Mouse (Mus musculus): ENCODE data around the gene Adgrv1. TPM values are rescaled to one million over a fixed set of nuclear protein-coding genes. Genes with fewer than 3 reads are reported as not detected.
A peak's percentile ranks its signal among the peaks of the same experiment; 100 is the strongest.

Adgrv1 gene
- total RNA-seq, 2 experiments from 2014 or later = 1.3 to 1.5 TPM

DNA sequence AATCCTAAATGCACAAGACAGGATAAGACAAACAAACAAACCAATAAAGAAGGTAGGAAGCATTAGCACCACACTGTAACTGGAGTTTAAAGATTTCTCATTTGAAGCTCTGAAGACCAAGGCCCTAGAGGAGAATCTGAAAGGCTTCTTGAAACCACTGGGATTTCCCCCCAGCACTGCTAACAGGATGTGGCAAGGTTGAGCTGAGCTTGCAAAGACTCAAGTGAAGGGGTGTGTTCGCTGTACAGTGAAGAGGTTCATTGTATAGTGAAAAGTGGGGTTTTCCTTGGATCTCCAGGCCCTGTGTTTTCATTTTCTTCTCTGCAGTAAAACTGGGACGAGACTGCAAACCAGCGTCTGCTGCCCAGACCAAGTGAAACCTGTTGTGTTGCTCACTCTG lies 456.9 kb downstream of the Adgrv1 start:
- no peak for DNase-seq (ENCODE audit: low spot score in 2 of 2)

DNA sequence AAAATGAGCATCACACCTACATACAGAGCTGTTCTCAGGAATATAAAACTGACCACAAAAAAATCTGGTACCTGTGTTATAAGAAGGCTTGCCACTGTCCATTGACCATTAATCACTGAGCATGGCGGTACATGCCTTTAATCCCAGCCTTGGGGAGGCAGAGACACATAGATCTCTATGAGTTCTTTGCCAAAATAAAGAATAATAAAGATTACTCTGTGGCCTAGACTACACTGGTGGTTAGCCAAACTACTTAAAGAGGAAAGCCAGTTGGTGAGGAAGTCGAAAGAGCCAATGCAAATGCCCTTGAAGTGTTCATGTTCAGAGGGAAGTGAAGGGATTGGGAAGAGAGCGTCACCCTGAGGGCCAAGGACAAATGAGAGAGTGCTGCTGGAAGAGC lies 461.8 kb downstream of the Adgrv1 start:
- no peak for DNase-seq (ENCODE audit: low spot score in 2 of 2)

DNA sequence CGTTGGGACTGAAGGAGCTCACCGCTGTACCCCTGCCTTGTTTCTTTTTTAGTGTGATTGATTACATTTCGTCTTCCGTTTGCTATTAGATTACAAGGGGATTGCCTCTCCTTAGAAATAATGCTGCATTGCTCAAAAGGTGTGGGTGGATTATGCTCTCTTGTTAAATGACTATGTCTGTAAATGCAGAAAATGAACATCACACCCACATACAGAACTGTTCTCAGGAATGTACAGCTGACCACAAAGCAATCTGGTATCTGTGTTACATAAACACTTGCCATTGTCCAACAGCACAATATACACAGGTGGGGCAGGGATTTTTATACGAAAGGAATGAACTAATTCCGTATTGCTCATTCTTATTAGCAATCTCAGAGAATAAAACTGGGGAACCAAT lies 465.5 kb downstream of the Adgrv1 start:
- DNase-seq (ENCODE audit: low spot score in 2 of 2) = no peak

DNA sequence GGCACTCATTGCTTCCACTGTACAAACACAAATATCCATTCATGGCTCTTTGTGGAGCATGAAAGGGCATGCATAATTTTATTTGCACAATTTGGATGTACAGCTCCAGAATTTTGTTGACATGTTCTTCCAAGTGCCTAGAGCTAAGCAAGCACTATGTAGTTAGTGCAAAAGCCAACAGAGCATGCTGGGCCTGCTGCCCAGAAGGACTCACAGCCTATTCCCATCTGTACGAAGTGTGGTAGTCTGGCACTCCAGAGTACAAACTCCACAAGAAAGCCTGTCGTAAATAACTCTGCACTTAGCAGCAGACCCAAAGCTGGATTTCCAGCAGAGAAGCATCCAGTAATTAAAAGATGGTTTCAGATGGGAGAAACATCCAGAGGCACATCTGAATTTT lies 473.1 kb downstream of the Adgrv1 start:
- peak in 1 of 2 experiments; percentile 25 for DNase-seq (ENCODE audit: low spot score in 2 of 2)

DNA sequence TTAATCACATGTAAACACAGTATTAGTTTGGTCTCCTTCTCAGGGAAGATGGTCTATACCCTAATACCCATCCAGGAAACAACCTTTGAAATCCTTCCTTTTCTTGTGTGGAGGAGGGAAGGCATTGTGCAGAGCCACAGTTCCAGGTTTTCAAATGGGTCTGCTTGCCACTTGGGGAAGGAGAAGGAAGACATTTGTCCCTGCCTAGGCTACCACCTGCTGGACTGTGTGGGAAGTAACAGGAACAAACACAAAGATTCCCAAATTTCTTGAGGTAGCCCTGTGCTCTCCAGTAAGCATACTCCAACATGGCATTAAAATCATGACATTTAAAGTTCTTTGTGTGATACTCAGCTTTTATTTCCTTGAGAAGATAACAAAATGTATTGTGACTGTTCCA lies 477.6 kb downstream of the Adgrv1 start:
- peak in 1 of 2 experiments; percentile 57 for DNase-seq (ENCODE audit: low spot score in 2 of 2)

DNA sequence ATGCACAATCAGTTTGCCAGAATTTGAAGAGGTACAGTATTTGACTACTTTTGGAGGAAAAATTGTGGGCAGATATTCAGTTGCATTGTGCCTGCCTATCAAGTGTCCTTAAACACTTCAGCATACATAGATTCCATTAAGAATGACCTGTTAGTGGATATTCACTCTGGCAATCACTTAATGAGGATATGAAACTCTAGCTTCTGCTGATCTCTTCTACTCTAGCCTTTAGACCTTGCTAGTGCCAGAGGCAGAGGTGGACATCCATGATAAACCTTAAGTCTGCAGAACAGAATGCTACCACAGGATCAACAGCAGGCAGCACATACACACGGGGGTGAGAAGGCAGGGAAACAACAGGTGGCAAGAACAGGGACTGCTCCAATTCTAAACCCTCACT lies 488.5 kb downstream of the Adgrv1 start:
- no peak for DNase-seq (ENCODE audit: low spot score in 2 of 2)

DNA sequence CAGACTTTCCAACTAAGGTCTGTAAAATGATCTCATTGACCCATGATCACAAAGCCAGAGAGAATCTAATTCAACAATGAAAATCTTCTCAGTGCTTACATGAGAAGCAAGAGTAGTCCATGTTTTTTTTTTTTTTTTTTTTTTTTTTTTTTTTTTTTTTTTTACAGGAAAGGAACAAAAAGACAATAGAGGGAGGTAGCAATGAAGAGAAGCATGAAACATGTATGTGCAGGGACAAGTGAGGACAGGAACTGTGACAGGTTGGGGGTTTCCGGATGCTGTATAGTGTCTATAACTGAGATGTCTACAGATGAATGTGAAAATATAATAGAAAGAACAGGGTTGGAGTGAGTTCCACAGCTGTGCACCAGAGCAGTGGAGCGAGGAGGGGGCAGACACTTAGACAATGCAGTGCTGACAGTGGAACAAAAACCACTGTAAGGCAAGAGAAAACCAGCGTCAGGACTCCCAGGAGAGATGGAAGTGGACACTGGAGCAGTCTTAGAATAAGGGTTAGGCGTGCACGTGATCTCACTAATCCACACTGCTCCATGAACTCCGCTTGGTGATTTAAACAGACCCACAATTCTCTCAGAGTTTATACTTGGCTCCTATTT lies 490.6 kb downstream of the Adgrv1 start:
- DNase-seq (ENCODE audit: low spot score in 2 of 2) = no peak

DNA sequence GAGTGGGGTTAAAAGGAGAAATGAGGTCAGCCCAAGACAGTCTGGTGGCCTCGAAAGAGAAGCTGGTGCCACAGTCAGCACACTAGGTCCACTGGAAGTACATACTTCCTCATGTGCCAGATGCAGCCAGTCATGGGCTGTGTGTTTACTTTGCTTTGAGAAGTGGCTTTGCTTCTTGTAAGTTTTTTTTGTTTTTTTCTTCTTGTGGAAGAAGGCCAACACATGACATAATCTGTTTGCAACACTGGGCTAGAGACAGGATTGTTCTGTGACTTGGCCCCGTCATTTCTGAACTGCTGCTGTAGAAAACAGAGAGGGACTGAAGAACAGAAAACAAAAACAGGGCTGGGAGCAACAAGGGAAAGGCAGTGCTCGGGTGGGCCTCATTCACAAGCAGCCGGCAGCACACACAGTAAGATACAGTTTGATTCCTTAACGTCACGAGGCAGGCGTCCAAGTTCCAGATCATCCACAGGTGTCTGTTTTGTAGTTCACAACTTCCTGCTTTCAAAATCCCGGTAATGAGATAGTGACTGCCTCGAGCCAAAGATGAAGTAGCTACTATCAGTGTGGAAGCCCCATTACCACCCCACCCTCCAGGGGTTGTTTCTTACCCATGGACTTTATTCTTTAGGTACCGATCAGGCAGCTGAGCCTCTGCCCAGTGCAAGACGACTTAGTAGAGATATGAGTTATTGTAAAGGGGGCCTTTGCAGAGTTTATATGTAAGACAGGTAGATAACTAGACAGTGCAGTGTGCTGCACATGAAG lies 496.1 kb downstream of the Adgrv1 start:
- DNase-seq (ENCODE audit: low spot score in 2 of 2) = peak; percentile 7 to 64

DNA sequence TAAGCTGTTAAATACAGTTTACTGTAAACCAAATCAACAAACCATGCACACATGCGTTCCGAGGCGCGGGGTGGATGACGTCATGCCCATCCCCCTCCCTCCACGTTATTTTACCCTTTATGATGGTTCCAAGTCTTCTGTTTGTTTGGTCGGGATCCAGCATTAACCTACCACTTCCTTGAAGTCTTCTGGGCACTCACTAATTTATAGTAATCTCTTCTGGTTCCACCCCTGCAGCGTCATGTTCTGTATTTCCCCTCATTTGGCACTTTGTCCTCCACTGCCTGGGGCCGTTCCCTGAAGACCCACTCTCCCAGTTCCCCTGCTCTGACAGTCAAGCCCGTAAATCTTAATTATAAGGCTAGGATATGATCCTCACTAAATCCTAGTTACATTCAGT lies 497.0 kb downstream of the Adgrv1 start:
- peak in 1 of 2 experiments; percentile 7 for DNase-seq (ENCODE audit: low spot score in 2 of 2)

DNA sequence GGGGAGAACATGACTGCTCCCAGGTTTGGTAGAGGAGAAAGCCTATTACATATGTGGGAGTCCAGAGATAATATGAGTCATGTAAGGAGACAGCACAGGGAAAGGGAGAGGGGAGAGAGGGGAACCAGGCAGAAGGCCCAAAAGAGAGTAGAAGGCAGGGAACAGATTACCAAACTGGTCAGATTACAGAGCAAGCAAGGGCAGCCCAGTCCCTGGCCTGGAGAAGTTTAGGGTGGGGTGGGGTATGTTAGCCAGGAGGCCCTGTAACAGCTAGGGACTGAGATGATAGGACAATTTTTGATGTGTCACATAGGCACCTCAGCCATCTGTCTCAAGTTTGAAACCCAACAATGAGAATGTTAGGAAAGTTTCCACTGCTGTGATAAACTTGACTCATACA lies 498.5 kb downstream of the Adgrv1 start:
- DNase-seq (ENCODE audit: low spot score in 2 of 2) = no peak

DNA sequence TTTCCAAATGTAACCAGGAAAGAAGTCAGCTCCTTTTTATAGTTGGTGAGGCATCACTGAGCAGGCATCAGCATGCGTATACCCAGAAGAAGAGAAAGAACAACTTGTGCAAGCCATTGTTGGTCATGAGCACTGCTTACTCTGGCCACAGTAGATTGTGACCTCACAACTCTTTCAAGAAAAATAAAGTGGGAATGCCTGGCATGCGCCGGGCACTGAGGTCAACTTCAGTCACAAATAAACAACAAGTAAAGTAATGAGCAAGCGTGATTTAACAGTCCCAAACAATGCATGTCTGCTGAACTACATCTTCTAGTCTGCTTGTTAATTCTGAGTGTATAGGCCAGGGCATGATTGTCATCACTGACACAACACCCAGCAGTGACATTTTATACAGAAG lies 499.6 kb downstream of the Adgrv1 start:
- peak in 1 of 2 experiments; percentile 11 for DNase-seq (ENCODE audit: low spot score in 2 of 2)

DNA sequence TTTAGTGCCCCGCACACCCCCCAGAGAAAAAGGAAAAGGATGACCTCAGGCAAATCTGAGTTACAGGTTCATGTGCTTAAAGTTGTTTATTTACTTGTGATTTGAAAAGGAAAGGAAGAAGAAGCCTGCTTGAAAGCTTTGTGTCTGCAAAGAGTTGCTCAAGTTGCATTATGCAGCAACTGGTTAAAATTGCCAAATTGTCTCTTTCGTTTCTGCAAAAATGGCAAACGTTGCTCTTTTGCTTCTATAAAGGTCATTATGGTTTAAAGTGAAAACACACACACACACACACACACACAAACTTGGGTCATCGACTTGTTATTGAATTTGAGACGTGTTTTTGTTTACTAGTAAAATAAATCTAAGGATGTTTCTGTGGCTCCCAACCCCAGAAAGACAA lies 500.3 kb downstream of the Adgrv1 start:
- no peak for DNase-seq (ENCODE audit: low spot score in 2 of 2)

DNA sequence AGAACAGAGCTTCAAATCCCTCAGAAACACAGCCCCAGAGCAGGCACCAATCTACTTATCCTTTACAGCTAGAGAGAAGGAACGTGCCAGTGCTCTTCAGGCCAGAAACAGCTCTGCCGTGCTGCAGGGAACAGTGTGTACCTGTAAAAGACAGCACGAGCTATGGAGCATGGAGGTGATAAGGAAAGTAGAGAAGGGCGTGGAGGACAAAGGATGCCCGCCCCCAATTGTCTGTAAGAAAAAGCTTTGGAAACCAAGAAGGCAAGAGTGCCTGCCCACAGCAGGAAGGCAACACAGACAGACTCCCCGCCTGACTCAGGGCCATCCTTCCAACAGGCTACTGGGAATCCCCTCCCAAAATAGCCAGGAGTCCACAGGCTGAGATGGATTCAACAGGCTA lies 501.1 kb downstream of the Adgrv1 start:
- DNase-seq (ENCODE audit: low spot score in 2 of 2) = no peak

DNA sequence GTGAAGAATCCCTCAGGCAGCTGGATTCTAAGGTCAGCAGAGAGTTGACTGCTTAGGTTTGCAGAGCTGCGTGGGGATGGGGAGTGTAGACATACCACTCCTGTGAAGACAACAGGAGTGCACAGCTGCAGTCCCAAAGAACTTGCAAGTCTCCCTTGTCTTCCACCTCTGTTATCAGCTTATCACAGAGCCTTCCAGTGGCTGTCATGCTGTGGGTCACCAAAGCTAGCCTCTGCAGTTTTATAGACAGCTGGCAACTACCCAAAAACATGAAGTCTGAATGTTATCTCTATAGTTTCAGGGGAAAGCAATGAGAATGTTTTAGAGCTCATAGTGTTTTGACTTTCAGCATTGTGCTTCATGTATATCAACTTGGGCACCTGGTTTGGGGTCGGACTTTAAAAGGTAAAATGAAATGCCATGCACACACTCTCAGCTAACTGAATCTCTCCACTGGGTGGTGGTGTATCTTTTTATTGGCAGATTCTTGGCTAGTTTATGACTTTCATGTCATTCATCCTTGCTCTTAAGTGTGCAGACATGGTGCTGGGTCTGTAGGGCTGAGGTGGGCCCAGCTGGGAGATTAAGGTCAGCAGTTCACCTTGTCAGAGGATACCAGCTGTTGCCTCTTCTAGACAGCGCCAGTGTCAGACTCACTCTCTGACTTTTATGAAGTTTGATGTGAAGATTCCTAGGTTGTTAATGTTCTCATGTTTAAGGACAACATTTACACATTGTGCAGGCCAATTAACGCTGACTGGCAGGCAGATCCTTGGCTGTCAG lies 502.0 kb downstream of the Adgrv1 start:
- DNase-seq (ENCODE audit: low spot score in 2 of 2) = no peak

DNA sequence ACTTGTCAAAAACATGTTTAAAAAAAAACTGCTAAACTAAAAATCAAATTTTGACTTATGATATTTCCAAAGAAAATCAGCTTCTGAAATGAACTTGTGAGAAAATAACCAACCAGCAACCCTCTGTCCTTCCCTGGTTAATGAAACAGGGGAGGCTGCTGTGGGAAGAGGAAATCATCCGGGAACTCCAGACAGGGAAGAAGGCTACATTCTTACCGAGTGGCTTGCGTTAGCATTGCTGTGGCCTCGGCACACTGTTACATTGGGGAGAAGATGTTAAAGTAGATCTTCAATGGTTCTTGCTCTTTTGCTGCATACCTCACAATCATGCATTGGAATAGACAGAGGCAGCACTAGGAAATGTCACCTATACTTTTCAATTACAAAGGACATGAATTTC lies 507.1 kb downstream of the Adgrv1 start:
- DNase-seq (ENCODE audit: low spot score in 2 of 2) = no peak

DNA sequence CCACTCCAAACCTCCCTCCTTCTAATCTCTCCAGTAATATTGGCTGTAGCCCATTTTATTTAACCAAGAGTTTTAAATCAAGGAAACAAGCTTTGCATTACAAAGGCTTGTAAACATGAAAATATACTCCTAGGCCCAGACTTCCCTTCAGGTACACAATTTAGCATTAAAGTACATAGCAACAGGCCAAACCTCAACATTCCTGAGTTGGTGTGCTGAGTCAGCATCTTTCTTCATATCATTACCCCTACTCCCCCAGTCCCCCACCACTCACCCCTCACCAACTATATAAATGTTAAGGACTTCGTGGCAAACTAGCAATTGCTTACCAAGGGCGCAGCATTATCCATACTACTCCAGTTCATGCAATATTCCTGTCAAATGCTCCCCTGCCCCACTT lies 510.7 kb downstream of the Adgrv1 start:
- no peak for DNase-seq (ENCODE audit: low spot score in 2 of 2)

DNA sequence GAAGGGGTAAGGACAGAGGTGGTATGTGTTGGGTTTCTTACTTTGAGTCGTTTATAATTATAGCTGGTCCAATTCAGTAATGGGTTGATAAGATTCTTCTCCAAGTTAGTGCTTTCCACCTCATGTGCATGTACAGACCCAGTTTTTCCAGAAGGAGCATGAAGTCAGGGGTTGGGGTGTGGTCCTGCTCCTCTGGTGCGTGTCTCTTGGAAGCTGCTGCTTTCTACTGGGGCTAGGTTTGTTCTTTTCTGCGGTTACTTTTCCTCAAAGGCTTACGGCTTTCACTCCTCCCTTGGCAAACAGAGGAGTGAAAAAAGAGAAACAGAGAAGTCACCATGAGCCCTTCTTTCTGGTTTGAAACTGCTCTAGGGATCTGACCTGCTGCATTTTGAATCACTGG lies 522.5 kb downstream of the Adgrv1 start:
- DNase-seq (ENCODE audit: low spot score in 2 of 2) = no peak

DNA sequence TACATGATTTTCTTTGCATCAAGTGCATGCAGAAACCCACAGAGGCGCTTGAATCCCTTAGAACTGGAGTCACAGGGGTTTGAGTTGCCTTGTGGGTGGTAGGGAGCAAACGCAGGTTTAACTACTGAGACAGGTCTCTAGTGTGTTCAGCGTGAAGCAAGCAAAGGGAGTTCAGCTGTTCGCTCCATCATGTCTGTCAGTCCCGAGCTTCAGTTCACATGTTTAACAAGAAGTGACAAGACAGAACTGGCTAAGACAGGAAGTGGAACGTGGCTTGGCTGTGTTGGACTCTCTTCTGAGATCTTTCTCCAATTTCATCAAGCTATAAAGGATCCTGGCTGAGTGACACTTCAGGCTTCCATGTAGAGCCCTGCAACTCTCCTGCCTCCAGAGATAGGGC lies 523.3 kb downstream of the Adgrv1 start:
- DNase-seq (ENCODE audit: low spot score in 2 of 2) = no peak

DNA sequence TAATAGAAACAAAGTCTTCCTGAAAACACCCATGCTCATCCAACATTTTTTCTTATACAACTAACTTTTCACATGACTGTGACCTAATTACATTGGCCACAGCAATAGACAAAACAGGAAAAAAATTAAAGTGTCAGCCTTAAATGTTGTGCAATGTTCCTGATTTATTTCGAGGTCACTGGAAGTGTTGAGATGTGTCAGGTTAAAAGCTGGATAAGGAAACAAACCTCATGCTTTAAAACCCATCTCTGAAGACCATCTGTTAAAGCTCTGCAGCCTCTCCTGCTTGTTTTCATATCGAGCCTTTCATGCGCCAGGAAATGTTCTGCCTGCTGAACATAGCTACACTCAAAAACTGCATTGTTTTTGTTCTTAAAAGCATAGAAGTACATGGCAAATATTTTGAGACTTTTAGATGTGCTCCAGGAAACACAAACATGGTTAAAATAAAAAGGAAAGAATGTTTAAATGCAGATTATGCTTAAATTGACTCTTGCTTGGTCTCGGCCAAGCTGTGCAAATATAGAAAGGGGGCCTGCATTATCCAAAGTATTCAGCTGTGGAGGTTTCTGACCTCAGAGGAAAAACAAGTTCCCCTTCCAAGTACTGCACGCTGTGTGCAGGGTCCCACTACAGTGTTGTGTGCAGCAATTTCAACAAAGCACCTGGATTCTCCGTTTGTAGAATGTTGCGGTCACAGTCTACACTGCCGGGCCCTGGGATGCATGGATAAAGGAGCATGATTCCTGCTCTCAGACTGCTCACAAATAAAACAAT lies 524.2 kb downstream of the Adgrv1 start:
- DNase-seq (ENCODE audit: low spot score in 2 of 2) = peak in 1 of 2 experiments; percentile 67

DNA sequence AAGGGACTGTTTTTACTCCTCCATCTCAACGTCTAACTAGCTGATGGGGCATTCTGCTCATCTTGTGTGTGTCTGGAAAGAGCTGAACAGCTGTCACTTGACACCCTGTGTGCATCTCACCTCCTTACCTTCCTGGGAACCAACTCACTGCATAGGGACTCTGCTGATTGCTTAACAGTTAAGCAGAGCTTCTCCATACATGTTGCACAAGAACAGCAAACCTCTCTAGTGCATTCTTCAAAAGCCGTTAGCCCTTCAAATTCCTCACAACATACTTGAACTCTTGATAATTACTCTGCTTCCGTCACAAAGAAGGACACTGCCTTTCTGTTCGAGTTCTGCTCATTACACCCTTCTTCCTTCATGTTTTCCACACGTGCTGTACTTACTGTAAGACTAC lies 525.5 kb downstream of the Adgrv1 start:
- no peak for DNase-seq (ENCODE audit: low spot score in 2 of 2)

DNA sequence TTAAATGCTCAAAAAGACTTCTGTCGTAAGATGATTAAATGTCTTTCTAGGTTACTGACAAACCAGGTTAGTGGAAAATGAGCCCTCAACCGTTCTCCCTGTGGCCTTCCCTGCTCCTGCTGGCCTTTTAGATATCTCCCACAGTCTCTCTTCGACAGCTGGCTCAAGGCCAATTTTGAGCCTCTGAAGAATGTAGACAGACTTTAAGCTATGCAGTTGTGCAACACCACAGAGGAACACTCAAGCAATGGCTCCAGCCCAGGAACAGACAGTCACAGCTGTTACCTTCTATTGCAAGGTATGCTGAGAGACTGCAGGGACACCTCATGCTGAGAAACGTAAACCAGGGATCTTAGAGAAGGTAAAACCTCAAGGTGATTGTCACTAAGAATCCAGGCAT lies 529.2 kb downstream of the Adgrv1 start:
- no peak for DNase-seq (ENCODE audit: low spot score in 2 of 2)

DNA sequence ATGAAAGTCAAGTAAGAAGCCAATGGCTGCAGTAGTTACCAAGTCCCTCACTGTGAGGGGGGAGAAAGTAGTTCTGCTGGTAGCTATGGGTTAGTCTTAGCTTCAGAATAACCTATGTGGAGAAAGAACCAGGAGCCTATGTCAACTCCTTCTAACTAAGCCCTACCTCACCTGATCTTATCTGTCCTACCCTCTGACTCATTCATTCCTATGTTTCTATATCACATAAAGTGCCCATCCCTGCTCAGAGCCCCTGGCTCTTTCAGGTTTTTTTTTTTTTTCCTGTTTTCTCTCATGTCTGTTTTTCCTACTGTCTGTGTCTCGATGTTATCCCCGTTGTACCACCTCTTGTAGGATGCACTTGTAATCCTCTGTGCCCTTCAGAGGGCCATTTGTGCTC lies 536.5 kb downstream of the Adgrv1 start:
- DNase-seq (ENCODE audit: low spot score in 2 of 2) = no peak

Measured in layer of hippocampus, adult 18-20 months (tissue).